Mouse (Mus musculus): ENCODE measurements at regions not wholly inside any gene's neighbourhood (a gene's known extent, or its start where the extent isn't known, plus 50 kb on each side); places are given as distances from the start of the nearest gene placed in this dataset.
A peak's percentile ranks its signal among the peaks of the same experiment; 100 is the strongest.
"Not testable (repeated sequence)": the region's sequence is repeated elsewhere in the genome, so short reads cannot be mapped to it uniquely, and the experiment has no call there.

DNA sequence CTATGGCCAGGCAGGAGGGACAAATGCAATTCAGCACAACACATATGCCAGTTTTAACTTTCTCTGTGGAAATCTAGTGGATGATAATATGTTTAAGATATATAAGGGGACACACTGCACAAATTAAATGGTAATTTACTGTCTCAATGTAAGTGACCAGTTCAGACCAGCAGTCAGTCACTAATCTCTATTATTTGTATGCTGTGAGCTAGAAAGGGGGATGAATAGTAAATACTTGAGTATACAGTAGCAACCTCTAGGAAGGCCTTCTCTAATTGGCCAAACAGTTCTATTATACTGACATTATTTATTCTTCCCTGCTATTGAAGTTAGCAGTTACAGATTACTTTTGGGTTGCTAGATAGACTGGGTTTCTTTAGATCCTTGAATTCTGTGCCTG is 391.2 kb downstream of the Fign start:
- Histone ChIP-seq H3K36me3 (replicated peaks) (no peaks in the 10 kb centered on the region), H3K9me3 (0 out of 2 replicates have a peak, but pooled peaks cover 4% of the 10 kb centered on the region), H3K4me3 (no peak overlapping the region), H3K27ac (replicated peaks) (no peak overlapping the region), H3K4me1 (peaks cover 21% of the 10 kb centered on the region), H3K27me3 (replicated peaks; ENCODE audit: low read depth, poor library complexity, severe bottlenecking) (no peaks in the 10 kb centered on the region)
- no peak for DNase-seq (ENCODE audit: low spot score)

DNA sequence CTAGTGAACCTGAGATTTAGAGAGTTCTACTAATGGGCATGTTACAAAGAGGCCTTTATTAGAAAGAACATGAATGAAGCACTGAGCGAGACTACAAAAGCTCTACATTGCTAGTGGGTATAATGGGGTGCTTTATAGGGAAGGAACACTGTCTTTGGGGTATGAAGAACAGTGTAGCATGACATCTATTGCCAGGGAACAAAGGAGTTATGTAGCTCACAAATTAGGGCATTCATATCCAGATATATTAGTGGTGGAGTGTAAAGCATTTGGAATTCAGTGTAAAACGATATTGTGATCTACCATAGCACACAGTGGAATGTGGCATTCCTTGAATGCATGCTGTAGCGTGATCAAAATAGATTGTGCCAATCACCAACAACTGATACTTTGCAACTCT is 391.7 kb downstream of the Fign start:
- 59% methylated on average over 3 of the region's 3 CpGs for WGBS
- H3K9me3 ChIP-seq, result 0 out of 2 replicates have a peak, but pooled peaks cover 4% of the 10 kb centered on the region
- no peak overlapping the region for H3K4me3 ChIP-seq
- no peak for DNase-seq (ENCODE audit: low spot score)
- no peaks in the 10 kb centered on the region for H3K36me3 ChIP-seq (replicated peaks)
- H3K27me3 ChIP-seq (replicated peaks; ENCODE audit: low read depth, poor library complexity, severe bottlenecking), result no peaks in the 10 kb centered on the region
- no peak overlapping the region for H3K27ac ChIP-seq (replicated peaks)
- peaks cover 21% of the 10 kb centered on the region for H3K4me1 ChIP-seq

GRCm38 (mm10) chr2:63702333-63703096 is 395.3 kb downstream of the Fign start:
- WGBS, result under 1% methylated on average over 22 of the region's 22 CpGs
- H3K4me3 ChIP-seq, result peak overlapping the region; percentile 50
- no peaks in the 10 kb centered on the region for H3K27me3 ChIP-seq (replicated peaks; ENCODE audit: low read depth, poor library complexity, severe bottlenecking)
- H3K4me1 ChIP-seq, result peaks cover 21% of the 10 kb centered on the region
- no peaks in the 10 kb centered on the region for H3K36me3 ChIP-seq (replicated peaks)
- DNase-seq (ENCODE audit: low spot score), result peak; percentile 89
- H3K9me3 ChIP-seq, result 0 out of 2 replicates have a peak, but pooled peaks cover 1% of the 10 kb centered on the region
- H3K27ac ChIP-seq (replicated peaks), result peak overlapping the region; percentile 85

GRCm38 (mm10) chr2:63701861-63702260 is 396.0 kb downstream of the Fign start:
- Histone ChIP-seq H3K9me3 (no peaks in the 10 kb centered on the region), H3K36me3 (replicated peaks) (no peaks in the 10 kb centered on the region), H3K4me1 (peaks cover 21% of the 10 kb centered on the region), H3K27ac (replicated peaks) (peak overlapping the region; percentile 85), H3K27me3 (replicated peaks; ENCODE audit: low read depth, poor library complexity, severe bottlenecking) (no peaks in the 10 kb centered on the region), H3K4me3 (peak overlapping the region; percentile 50)
- peak; percentile 19 for DNase-seq (ENCODE audit: low spot score)
- WGBS, result 25% methylated on average over 13 of the region's 13 CpGs

DNA sequence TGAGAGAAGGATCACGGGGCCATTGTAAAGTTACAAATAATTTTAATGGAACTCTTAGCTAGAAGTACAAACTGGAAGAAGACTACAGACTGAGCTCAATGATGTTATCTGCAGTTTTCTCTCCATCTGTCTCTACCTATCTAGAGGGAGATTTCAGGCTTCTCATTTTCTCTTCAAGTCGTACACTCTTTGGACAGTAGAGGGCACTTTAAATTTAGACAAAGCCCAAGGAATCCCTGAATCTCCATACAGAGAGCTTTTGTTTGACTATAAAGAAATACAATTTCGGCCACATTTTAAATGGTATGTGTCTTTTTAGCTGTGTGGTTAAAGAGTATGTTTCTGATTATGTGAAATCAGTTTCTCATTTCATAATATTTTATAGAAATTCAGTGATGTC is 397.6 kb downstream of the Fign start:
- Histone ChIP-seq H3K27ac (replicated peaks) (no peak overlapping the region), H3K27me3 (replicated peaks; ENCODE audit: low read depth, poor library complexity, severe bottlenecking) (no peaks in the 10 kb centered on the region), H3K4me3 (no peak overlapping the region), H3K9me3 (no peaks in the 10 kb centered on the region), H3K36me3 (replicated peaks) (no peaks in the 10 kb centered on the region), H3K4me1 (peaks cover 21% of the 10 kb centered on the region)
- no peak for DNase-seq (ENCODE audit: low spot score)
- WGBS, result 20% methylated on average over 3 of the region's 3 CpGs

DNA sequence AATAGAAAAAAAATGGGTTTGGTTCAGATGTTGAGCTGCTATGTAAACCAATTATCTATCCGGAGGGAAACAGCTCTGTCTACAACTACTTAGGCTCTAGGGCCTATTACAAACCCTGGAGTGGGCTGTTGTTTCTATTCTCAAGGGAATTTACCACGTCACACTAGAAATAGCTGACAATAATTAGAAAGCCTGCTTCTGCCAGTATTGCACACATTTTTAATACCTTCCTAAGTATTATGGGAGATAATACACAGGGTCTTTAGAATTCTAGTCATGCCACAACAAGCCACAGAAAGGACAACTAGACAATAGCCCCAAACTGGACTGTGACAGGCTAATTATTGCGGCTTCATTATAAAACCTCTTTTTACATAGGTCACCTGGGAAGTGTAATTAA is 428.1 kb downstream of the Fign start:
- H3K27me3 ChIP-seq (replicated peaks; ENCODE audit: low read depth, poor library complexity, severe bottlenecking), result no peaks in the 10 kb centered on the region
- no peak overlapping the region for H3K4me3 ChIP-seq
- H3K4me1 ChIP-seq, result no peaks in the 10 kb centered on the region; the same call in 1 of the 2 replicates
- H3K9me3 ChIP-seq, result no peaks in the 10 kb centered on the region
- H3K27ac ChIP-seq (replicated peaks), result no peak overlapping the region
- DNase-seq (ENCODE audit: low spot score), result no peak
- no peaks in the 10 kb centered on the region for H3K36me3 ChIP-seq (replicated peaks)
- WGBS, result 59% methylated on average over 3 of the region's 3 CpGs

DNA sequence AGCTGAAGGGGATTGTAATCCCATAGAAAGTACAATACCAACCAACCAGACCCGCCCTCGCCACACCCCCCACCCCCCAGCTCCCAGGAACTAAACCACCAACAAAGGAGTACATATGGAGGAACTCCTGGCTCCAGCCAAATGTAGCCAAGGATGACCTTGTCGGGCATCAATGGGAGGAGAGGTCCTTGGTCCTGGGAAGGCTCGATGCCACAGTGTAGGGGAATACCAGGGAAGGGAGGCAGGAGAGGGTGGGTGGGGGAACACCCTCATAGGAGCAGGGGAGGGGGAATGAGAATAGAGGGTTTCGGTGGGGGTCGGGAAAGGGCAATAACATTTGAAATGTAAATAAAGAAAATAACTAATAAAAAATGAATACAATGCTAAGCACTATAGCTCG is 429.1 kb downstream of the Fign start:
- Histone ChIP-seq H3K36me3 (replicated peaks) (no peaks in the 10 kb centered on the region), H3K9me3 (no peaks in the 10 kb centered on the region), H3K27me3 (replicated peaks; ENCODE audit: low read depth, poor library complexity, severe bottlenecking) (no peaks in the 10 kb centered on the region), H3K27ac (replicated peaks) (no peak overlapping the region), H3K4me3 (no peak overlapping the region), H3K4me1 (no peaks in the 10 kb centered on the region; the same call in 1 of the 2 replicates)
- WGBS, result 78% methylated on average over 7 of the region's 7 CpGs
- DNase-seq (ENCODE audit: low spot score), result no peak

GRCm38 (mm10) chr2:63659947-63660346 is 437.9 kb downstream of the Fign start:
- not testable (repeated sequence) for H3K27ac ChIP-seq (replicated peaks); H3K27me3 ChIP-seq (replicated peaks; ENCODE audit: low read depth, poor library complexity, severe bottlenecking); DNase-seq (ENCODE audit: low spot score); H3K36me3 ChIP-seq (replicated peaks); H3K4me3 ChIP-seq; H3K4me1 ChIP-seq; H3K9me3 ChIP-seq
- WGBS, result 96% methylated on average over 2 of the region's 2 CpGs
